In the genomic region with DNA sequence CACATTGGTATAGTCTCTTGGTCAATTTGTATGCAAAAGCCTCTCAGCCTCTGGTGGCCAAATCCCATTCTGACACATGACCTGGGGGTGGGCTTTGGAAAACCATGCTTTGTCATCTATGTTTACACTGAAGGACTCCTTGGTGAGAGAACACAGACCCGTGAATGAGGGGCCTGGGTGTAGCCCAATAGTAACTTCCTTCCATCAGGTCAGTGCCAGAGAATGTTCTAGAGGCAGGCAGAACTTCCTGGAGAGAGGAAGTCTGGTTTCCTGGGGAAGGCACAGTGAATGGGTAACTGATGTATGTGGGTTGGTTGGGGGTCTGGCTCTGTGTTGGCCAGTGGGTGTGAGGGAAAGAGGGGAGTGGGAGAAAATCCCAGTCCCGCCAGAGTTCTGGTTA, we compare ENCODE assay signal across 16 mouse cellular contexts. TPM values are rescaled to one million over a fixed set of nuclear protein-coding genes. Genes with fewer than 3 reads are reported as not detected.
A peak's percentile ranks its signal among the peaks of the same experiment; 100 is the strongest.
DNase-seq lines count a peak whose midpoint lies in the region; ATAC-seq and TF ChIP-seq lines count a peak whose summit lies in the region.
"Had no signal": no experiment of that assay in that cellular context is flagged by ENCODE, and none has a peak within 500 bp of the region (broad histone marks: within the 10 kb centered on the region; RNA-seq: fewer than 3 reads in every experiment).

No protein-coding gene starts in this region.

- DNase-seq in heart, adult 11 months, result peak; percentile 97
- no peak for DNase-seq in lung, embryonic 14.5 days
- DNase-seq in embryo, embryonic 11 days, result no peak
- no peak for DNase-seq in layer of hippocampus, postnatal 14 days (ENCODE audit: low spot score in 2 of 2)
- DNase-seq: cerebellum, postnatal 14 days; forebrain, postnatal 0 days; gastrocnemius, postnatal 36 days; thymus, postnatal 4 days had no signal

- ATAC-seq in heart, embryonic 11.5 days (replicated peaks; ENCODE audit: insufficient number of reproducible peaks, low FRiP score, low TSS enrichment), result no peak
- no peak for ATAC-seq in heart, embryonic 13.5 days (ENCODE audit: extremely low read depth, insufficient number of reproducible peaks, low FRiP score, low TSS enrichment)
- peak; percentile 20; the same call in 1 of the 2 replicates for ATAC-seq in lung, embryonic 14.5 days (ENCODE audit: insufficient read depth)
- no peak for ATAC-seq in forebrain, embryonic 15.5 days (replicated peaks)
- ATAC-seq: forebrain, postnatal 0 days; hindbrain, embryonic 16.5 days; midbrain, embryonic 15.5 days had no signal

- no peak overlapping the region for H3K9ac ChIP-seq in heart, embryonic 11.5 days (ENCODE audit: low read depth, low read length)
- no peak overlapping the region for H3K9ac ChIP-seq in ES-Bruce4 (ENCODE audit: low read depth, poor library complexity, severe bottlenecking)
- H3K9ac ChIP-seq in heart, embryonic 13.5 days, result no peak overlapping the region
- no peak overlapping the region for H3K9ac ChIP-seq in lung, embryonic 14.5 days
- no peak overlapping the region for H3K9ac ChIP-seq in forebrain, embryonic 15.5 days (replicated peaks)
- H3K9ac ChIP-seq: forebrain, postnatal 0 days; midbrain, embryonic 15.5 days had no signal

- no peaks in the 10 kb centered on the region for H3K27me3 ChIP-seq in heart, embryonic 11.5 days (ENCODE audit: control insufficient read depth, insufficient read depth, low read length)
- H3K27me3 ChIP-seq in ES-Bruce4 (ENCODE audit: control insufficient read depth, insufficient read depth, low read length, poor library complexity, severe bottlenecking), result no peaks in the 10 kb centered on the region
- no peaks in the 10 kb centered on the region for H3K27me3 ChIP-seq in heart, embryonic 13.5 days (replicated peaks)
- H3K27me3 ChIP-seq in lung, embryonic 14.5 days (ENCODE audit: insufficient read depth, low read length), result no peaks in the 10 kb centered on the region
- no peaks in the 10 kb centered on the region for H3K27me3 ChIP-seq in forebrain, embryonic 15.5 days
- H3K27me3 ChIP-seq: midbrain, embryonic 15.5 days had no signal

- no peak overlapping the region for H3K4me2 ChIP-seq in heart, embryonic 11.5 days
- no peak overlapping the region for H3K4me2 ChIP-seq in heart, embryonic 13.5 days
- no peak overlapping the region for H3K4me2 ChIP-seq in lung, embryonic 14.5 days
- no peak overlapping the region for H3K4me2 ChIP-seq in forebrain, embryonic 15.5 days (replicated peaks)
- H3K4me2 ChIP-seq: liver, embryonic 11.5 days; midbrain, embryonic 15.5 days had no signal

- no peak for TF ChIP-seq CTCF in ES-Bruce4 (IDR thresholded peaks at IDR 0.05; ENCODE audit: low read depth, low read length)
- TF ChIP-seq CTCF in lung, embryonic 14.5 days (IDR thresholded peaks at IDR 0.05; ENCODE audit: low read depth), result no peak

- no peaks in the 10 kb centered on the region for H3K36me3 ChIP-seq in heart, embryonic 11.5 days (ENCODE audit: control insufficient read depth, insufficient read depth, low read length)
- H3K36me3 ChIP-seq in ES-Bruce4 (ENCODE audit: control insufficient read depth, insufficient read depth, low read length, poor library complexity, severe bottlenecking), result no peaks in the 10 kb centered on the region
- H3K36me3 ChIP-seq in heart, embryonic 13.5 days, result no peaks in the 10 kb centered on the region
- no peaks in the 10 kb centered on the region for H3K36me3 ChIP-seq in lung, embryonic 14.5 days (ENCODE audit: insufficient read depth)
- no peaks in the 10 kb centered on the region for H3K36me3 ChIP-seq in forebrain, embryonic 15.5 days
- H3K36me3 ChIP-seq: midbrain, embryonic 15.5 days had no signal

- TF ChIP-seq POLR2A in ES-Bruce4 (IDR thresholded peaks at IDR 0.05; ENCODE audit: insufficient read depth, low read length), result no peak

- no peaks in the 10 kb centered on the region for H3K9me3 ChIP-seq in heart, embryonic 11.5 days (replicated peaks; ENCODE audit: control insufficient read depth, low read length)
- H3K9me3 ChIP-seq in ES-Bruce4 (replicated peaks; ENCODE audit: control insufficient read depth, insufficient read depth, low read length, poor library complexity, severe bottlenecking), result no peaks in the 10 kb centered on the region
- no peaks in the 10 kb centered on the region for H3K9me3 ChIP-seq in heart, embryonic 13.5 days
- H3K9me3 ChIP-seq in lung, embryonic 14.5 days (ENCODE audit: low read depth, low read length), result no peaks in the 10 kb centered on the region
- no peaks in the 10 kb centered on the region for H3K9me3 ChIP-seq in forebrain, embryonic 15.5 days
- H3K9me3 ChIP-seq: midbrain, embryonic 15.5 days had no signal

- H3K4me1 ChIP-seq in heart, embryonic 11.5 days (ENCODE audit: control insufficient read depth, insufficient read depth, low read length), result peaks cover 4% of the 10 kb centered on the region
- peaks cover 7% of the 10 kb centered on the region for H3K4me1 ChIP-seq in ES-Bruce4 (ENCODE audit: control insufficient read depth, insufficient read depth, low read length)
- peaks cover 16% of the 10 kb centered on the region for H3K4me1 ChIP-seq in heart, embryonic 13.5 days
- no peaks in the 10 kb centered on the region for H3K4me1 ChIP-seq in lung, embryonic 14.5 days (ENCODE audit: insufficient read depth)
- peaks cover 3% of the 10 kb centered on the region; the same call in 1 of the 2 replicates for H3K4me1 ChIP-seq in forebrain, embryonic 15.5 days

- 40% methylated on average over 2 of the region's 2 CpGs for WGBS in heart, embryonic 11.5 days (ENCODE audit: insufficient replicate concordance)
- 22% methylated on average over 2 of the region's 2 CpGs for WGBS in heart, embryonic 13.5 days
- 48% methylated on average over 2 of the region's 2 CpGs for WGBS in lung, embryonic 14.5 days
- 51% methylated on average over 2 of the region's 2 CpGs for WGBS in forebrain, embryonic 15.5 days

- H3K27ac ChIP-seq in heart, embryonic 11.5 days (ENCODE audit: low read depth, low read length), result no peak overlapping the region
- no peak overlapping the region; the same call in 1 of the 2 replicates for H3K27ac ChIP-seq in ES-Bruce4 (ENCODE audit: insufficient read depth, low read length)
- H3K27ac ChIP-seq in heart, embryonic 13.5 days (replicated peaks), result peak overlapping the region; percentile 5; the same call in 1 of the 2 replicates
- no peak overlapping the region for H3K27ac ChIP-seq in lung, embryonic 14.5 days (ENCODE audit: low read depth)
- H3K27ac ChIP-seq in forebrain, embryonic 15.5 days (replicated peaks), result no peak overlapping the region
- H3K27ac ChIP-seq: midbrain, embryonic 15.5 days had no signal

- TF ChIP-seq EP300 in ES-Bruce4 (IDR thresholded peaks at IDR 0.05; ENCODE audit: insufficient read depth, low read depth, low read length), result 0 out of 2 replicates have a peak, but pooled peaks have one; percentile 4

- H3K4me3 ChIP-seq in heart, embryonic 11.5 days (ENCODE audit: low read depth, low read length), result no peak overlapping the region
- H3K4me3 ChIP-seq in ES-Bruce4 (ENCODE audit: low read depth, low read length), result no peak overlapping the region
- no peak overlapping the region for H3K4me3 ChIP-seq in heart, embryonic 13.5 days
- H3K4me3 ChIP-seq in lung, embryonic 14.5 days (ENCODE audit: low read depth, low read length), result no peak overlapping the region
- H3K4me3 ChIP-seq in forebrain, embryonic 15.5 days, result no peak overlapping the region
- H3K4me3 ChIP-seq: erythroblast, embryonic 14.5 days; midbrain, embryonic 15.5 days had no signal

RNA-seq across cellular contexts. Expression of a gene that starts 9.0 kb away (rescaled TPM):
- polyA plus RNA-seq in heart, embryonic 11.5 days (2014; fragmentation: Nextera tagmentation; extraction: Ambion mirVana), result 52.9 and 59.0 TPM in 2 replicates
- 155 TPM in 2 replicates for polyA plus RNA-seq in ES-Bruce4 (2011; ENCODE audit: insufficient read depth, insufficient read length, low read depth, missing spikeins)
- polyA plus RNA-seq in heart, embryonic 13.5 days (2015; fragmentation: Nextera tagmentation; extraction: Ambion mirVana), result 27.3 and 29.9 TPM in 2 replicates
- 81.5 and 92.4 TPM in 2 replicates for polyA plus RNA-seq in lung, embryonic 14.5 days (2014; fragmentation: Nextera tagmentation; extraction: Ambion mirVana)
- polyA plus RNA-seq in forebrain, embryonic 15.5 days (2015; fragmentation: Nextera tagmentation; extraction: Ambion mirVana), result 28.3 and 35.5 TPM in 2 replicates
- 10 to 100 TPM; 30.7 to 38.7 TPM for total RNA-seq in layer of hippocampus, postnatal 14 days (2021)

RNA-seq across cellular contexts. Expression of a gene that starts 37.4 kb away (rescaled TPM):
- polyA plus RNA-seq in heart, embryonic 11.5 days (2014; fragmentation: Nextera tagmentation; extraction: Ambion mirVana), result 35.5 and 38.1 TPM in 2 replicates
- polyA plus RNA-seq in ES-Bruce4 (2011; ENCODE audit: insufficient read depth, insufficient read length, low read depth, missing spikeins), result 40.2 and 41.0 TPM in 2 replicates
- polyA plus RNA-seq in heart, embryonic 13.5 days (2015; fragmentation: Nextera tagmentation; extraction: Ambion mirVana), result 34.9 and 36.0 TPM in 2 replicates
- 49.6 and 50.7 TPM in 2 replicates for polyA plus RNA-seq in lung, embryonic 14.5 days (2014; fragmentation: Nextera tagmentation; extraction: Ambion mirVana)
- 84.5 and 85.9 TPM in 2 replicates for polyA plus RNA-seq in forebrain, embryonic 15.5 days (2015; fragmentation: Nextera tagmentation; extraction: Ambion mirVana)
- 10 to 100 TPM; 81.4 to 85.3 TPM for total RNA-seq in layer of hippocampus, postnatal 14 days (2021)

RNA-seq across cellular contexts. Expression of a gene that starts 37.4 kb away (rescaled TPM):
- 25.1 and 26.1 TPM in 2 replicates for polyA plus RNA-seq in heart, embryonic 11.5 days (2014; fragmentation: Nextera tagmentation; extraction: Ambion mirVana)
- polyA plus RNA-seq in ES-Bruce4 (2011; ENCODE audit: insufficient read depth, insufficient read length, low read depth, missing spikeins), result 36.5 and 37.3 TPM in 2 replicates
- polyA plus RNA-seq in heart, embryonic 13.5 days (2015; fragmentation: Nextera tagmentation; extraction: Ambion mirVana), result 31.1 and 32.6 TPM in 2 replicates
- 33.6 and 39.3 TPM in 2 replicates for polyA plus RNA-seq in lung, embryonic 14.5 days (2014; fragmentation: Nextera tagmentation; extraction: Ambion mirVana)
- 60.9 and 66.5 TPM in 2 replicates for polyA plus RNA-seq in forebrain, embryonic 15.5 days (2015; fragmentation: Nextera tagmentation; extraction: Ambion mirVana)
- total RNA-seq in layer of hippocampus, postnatal 14 days (2021), result 10 to 100 TPM; 50.5 to 57.3 TPM
